Mouse (Mus musculus): ENCODE data around the gene Zfp981. TPM values are rescaled to one million over a fixed set of nuclear protein-coding genes. Genes with fewer than 3 reads are reported as not detected.
A peak's percentile ranks its signal among the peaks of the same experiment; 100 is the strongest.
"Not testable (repeated sequence)": the region's sequence is repeated elsewhere in the genome, so short reads cannot be mapped to it uniquely, and the experiment has no call there.

Zfp981 gene
- polyA plus RNA-seq, 1 experiment from 2014 or later = 0.31 TPM

- ATAC-seq (ENCODE audit: low read depth) = not testable (repeated sequence)
- WGBS = 81% methylated on average over 5 of the region's 5 CpGs
- peaks cover 26% of the 10 kb centered on the region for H3K9me3 ChIP-seq (ENCODE audit: control insufficient read depth, low read length)
Measured at GRCm38 (mm10) chr4:146460685-146461084, 41.1 kb upstream of the Zfp981 start.

GRCm38 (mm10) chr4:146463649-146464351, 38.0 kb upstream of the Zfp981 start:
- ATAC-seq (ENCODE audit: low read depth); H3K4me2 ChIP-seq (ENCODE audit: low read depth, low read length); H3K27ac ChIP-seq (ENCODE audit: low read depth, low read length); H3K27me3 ChIP-seq (ENCODE audit: control insufficient read depth, insufficient read depth, low read length); H3K36me3 ChIP-seq (ENCODE audit: control insufficient read depth, insufficient read depth, low read length); H3K9ac ChIP-seq (replicated peaks; ENCODE audit: low read depth, low read length); H3K4me1 ChIP-seq (ENCODE audit: control insufficient read depth, insufficient read depth, low read length); H3K4me3 ChIP-seq (ENCODE audit: low read depth, low read length); H3K9me3 ChIP-seq (ENCODE audit: control insufficient read depth, low read length): not testable (repeated sequence)
- 92% methylated on average over 17 of the region's 19 CpGs for WGBS

More at GRCm38 (mm10) chr4:146460685-146461084, 41.1 kb upstream of the Zfp981 start:
- H3K4me3 ChIP-seq (ENCODE audit: low read depth, low read length); H3K27ac ChIP-seq (ENCODE audit: low read depth, low read length); H3K36me3 ChIP-seq (ENCODE audit: control insufficient read depth, insufficient read depth, low read length); H3K9ac ChIP-seq (replicated peaks; ENCODE audit: low read depth, low read length); H3K27me3 ChIP-seq (ENCODE audit: control insufficient read depth, insufficient read depth, low read length); H3K4me1 ChIP-seq (ENCODE audit: control insufficient read depth, insufficient read depth, low read length); H3K4me2 ChIP-seq (ENCODE audit: low read depth, low read length): not testable (repeated sequence)

GRCm38 (mm10) chr4:146469984-146470383, 31.8 kb upstream of the Zfp981 start:
- not testable (repeated sequence) for H3K36me3 ChIP-seq (ENCODE audit: control insufficient read depth, insufficient read depth, low read length); H3K27ac ChIP-seq (ENCODE audit: low read depth, low read length); H3K4me1 ChIP-seq (ENCODE audit: control insufficient read depth, insufficient read depth, low read length); H3K9ac ChIP-seq (replicated peaks; ENCODE audit: low read depth, low read length); H3K4me2 ChIP-seq (ENCODE audit: low read depth, low read length); ATAC-seq (ENCODE audit: low read depth); H3K4me3 ChIP-seq (ENCODE audit: low read depth, low read length); H3K27me3 ChIP-seq (ENCODE audit: control insufficient read depth, insufficient read depth, low read length)
- 91% methylated on average over 9 of the region's 12 CpGs for WGBS
- peaks cover 11% of the 10 kb centered on the region; the same call in 1 of the 2 replicates for H3K9me3 ChIP-seq (ENCODE audit: control insufficient read depth, low read length)

GRCm38 (mm10) chr4:146474181-146474580, 27.6 kb upstream of the Zfp981 start:
- H3K4me1 ChIP-seq (ENCODE audit: control insufficient read depth, insufficient read depth, low read length); H3K36me3 ChIP-seq (ENCODE audit: control insufficient read depth, insufficient read depth, low read length); H3K9ac ChIP-seq (replicated peaks; ENCODE audit: low read depth, low read length); H3K27ac ChIP-seq (ENCODE audit: low read depth, low read length); H3K4me2 ChIP-seq (ENCODE audit: low read depth, low read length); H3K27me3 ChIP-seq (ENCODE audit: control insufficient read depth, insufficient read depth, low read length); H3K4me3 ChIP-seq (ENCODE audit: low read depth, low read length): not testable (repeated sequence)
- H3K9me3 ChIP-seq (ENCODE audit: control insufficient read depth, low read length) = peaks cover 27% of the 10 kb centered on the region
- ATAC-seq (ENCODE audit: low read depth) = 0 out of 2 replicates have a peak, but pooled peaks have one; percentile 20
- no CpG with 5 or more reads among the region's 1 CpGs for WGBS

- 60% methylated on average over 56 of the region's 94 CpGs for WGBS
- not testable (repeated sequence) for H3K27ac ChIP-seq (ENCODE audit: low read depth, low read length); H3K27me3 ChIP-seq (ENCODE audit: control insufficient read depth, insufficient read depth, low read length); H3K4me2 ChIP-seq (ENCODE audit: low read depth, low read length); H3K36me3 ChIP-seq (ENCODE audit: control insufficient read depth, insufficient read depth, low read length); H3K4me3 ChIP-seq (ENCODE audit: low read depth, low read length); H3K9ac ChIP-seq (replicated peaks; ENCODE audit: low read depth, low read length); H3K4me1 ChIP-seq (ENCODE audit: control insufficient read depth, insufficient read depth, low read length)
- H3K9me3 ChIP-seq (ENCODE audit: control insufficient read depth, low read length) = peaks cover 25% of the 10 kb centered on the region
- peak; percentile 81 for ATAC-seq (ENCODE audit: low read depth)
Measured at GRCm38 (mm10) chr4:146474716-146475676, 26.8 kb upstream of the Zfp981 start.

GRCm38 (mm10) chr4:146476260-146476659, 25.6 kb upstream of the Zfp981 start:
- H3K4me2 ChIP-seq (ENCODE audit: low read depth, low read length); H3K4me3 ChIP-seq (ENCODE audit: low read depth, low read length); H3K4me1 ChIP-seq (ENCODE audit: control insufficient read depth, insufficient read depth, low read length); H3K36me3 ChIP-seq (ENCODE audit: control insufficient read depth, insufficient read depth, low read length); H3K27ac ChIP-seq (ENCODE audit: low read depth, low read length); H3K27me3 ChIP-seq (ENCODE audit: control insufficient read depth, insufficient read depth, low read length); H3K9ac ChIP-seq (replicated peaks; ENCODE audit: low read depth, low read length); ATAC-seq (ENCODE audit: low read depth): not testable (repeated sequence)
- 95% methylated on average over 2 of the region's 2 CpGs for WGBS
- H3K9me3 ChIP-seq (ENCODE audit: control insufficient read depth, low read length) = peaks cover 31% of the 10 kb centered on the region

GRCm38 (mm10) chr4:146476959-146477358, 24.9 kb upstream of the Zfp981 start:
- not testable (repeated sequence) for H3K4me3 ChIP-seq (ENCODE audit: low read depth, low read length); H3K36me3 ChIP-seq (ENCODE audit: control insufficient read depth, insufficient read depth, low read length); ATAC-seq (ENCODE audit: low read depth); H3K4me2 ChIP-seq (ENCODE audit: low read depth, low read length); H3K9ac ChIP-seq (replicated peaks; ENCODE audit: low read depth, low read length); H3K27ac ChIP-seq (ENCODE audit: low read depth, low read length); H3K4me1 ChIP-seq (ENCODE audit: control insufficient read depth, insufficient read depth, low read length); H3K27me3 ChIP-seq (ENCODE audit: control insufficient read depth, insufficient read depth, low read length)
- WGBS = 83% methylated on average over 3 of the region's 3 CpGs
- H3K9me3 ChIP-seq (ENCODE audit: control insufficient read depth, low read length) = peaks cover 36% of the 10 kb centered on the region

GRCm38 (mm10) chr4:146480376-146481096, 21.3 kb upstream of the Zfp981 start:
- H3K4me3 ChIP-seq (ENCODE audit: low read depth, low read length); H3K27me3 ChIP-seq (ENCODE audit: control insufficient read depth, insufficient read depth, low read length); H3K9ac ChIP-seq (replicated peaks; ENCODE audit: low read depth, low read length); H3K36me3 ChIP-seq (ENCODE audit: control insufficient read depth, insufficient read depth, low read length); H3K27ac ChIP-seq (ENCODE audit: low read depth, low read length); H3K4me2 ChIP-seq (ENCODE audit: low read depth, low read length); H3K4me1 ChIP-seq (ENCODE audit: control insufficient read depth, insufficient read depth, low read length): not testable (repeated sequence)
- peak; percentile 44; the same call in 1 of the 2 replicates for ATAC-seq (ENCODE audit: low read depth)
- peaks cover 56% of the 10 kb centered on the region for H3K9me3 ChIP-seq (ENCODE audit: control insufficient read depth, low read length)
- WGBS = 73% methylated on average over 6 of the region's 6 CpGs

Data from neural tube, embryonic 14.5 days (tissue).